Mouse (Mus musculus): ENCODE results near the gene Rcsd1. TPM values are rescaled to one million over a fixed set of nuclear protein-coding genes. Genes with fewer than 3 reads are reported as not detected.

The Rcsd1 gene
- polyA plus RNA-seq, 1 experiment from 2014 or later, result 19.6 TPM

- Histone ChIP-seq H3K4me1 (no peaks in the 10 kb centered on the region; the same call in 1 of the 2 replicates), H3K9ac (no peak overlapping the region), H3K27ac (no peak overlapping the region), H3K4me3 (no peak overlapping the region), H3K4me2 (replicated peaks) (no peak overlapping the region), H3K9me3 (no peaks in the 10 kb centered on the region), H3K27me3 (peaks cover 6% of the 10 kb centered on the region), H3K36me3 (no peaks in the 10 kb centered on the region)
- 78% methylated on average over 5 of the region's 5 CpGs for WGBS
- ATAC-seq (ENCODE audit: insufficient number of reproducible peaks, insufficient read depth, low FRiP score, low TSS enrichment), result no peak
These were observed 2.4 kb upstream of the Rcsd1 start for GRCm38 (mm10) chr1:165711914-165712313.

- H3K27me3 ChIP-seq, result peaks cover 9% of the 10 kb centered on the region
- H3K9ac ChIP-seq, result 0 out of 2 replicates have a peak overlapping the region, but pooled peaks have one; percentile 85
- H3K36me3 ChIP-seq, result no peaks in the 10 kb centered on the region
- ATAC-seq (ENCODE audit: insufficient number of reproducible peaks, insufficient read depth, low FRiP score, low TSS enrichment), result no peak
- whole genome bisulfite sequencing, result 38% methylated on average over 9 of the region's 9 CpGs
- H3K4me2 ChIP-seq (replicated peaks), result peak overlapping the region; percentile 89
- H3K9me3 ChIP-seq, result no peaks in the 10 kb centered on the region
- peak overlapping the region; percentile 72; the same call in 1 of the 2 replicates for H3K4me3 ChIP-seq
- no peak overlapping the region for H3K27ac ChIP-seq
- peaks cover 5% of the 10 kb centered on the region for H3K4me1 ChIP-seq
These were observed 724 bp downstream of the Rcsd1 start for GRCm38 (mm10) chr1:165708686-165709380.

GRCm38 (mm10) chr1:165707640-165708322, 1.8 kb downstream of the Rcsd1 start:
- peak; percentile 68 for ATAC-seq (ENCODE audit: insufficient number of reproducible peaks, insufficient read depth, low FRiP score, low TSS enrichment)
- WGBS, result under 1% methylated on average over 45 of the region's 47 CpGs
- peak overlapping the region; percentile 85 for H3K9ac ChIP-seq
- H3K9me3 ChIP-seq, result no peaks in the 10 kb centered on the region
- H3K4me1 ChIP-seq, result peaks cover 10% of the 10 kb centered on the region
- peak overlapping the region; percentile 72 for H3K4me3 ChIP-seq
- H3K27me3 ChIP-seq, result peaks cover 9% of the 10 kb centered on the region
- 0 out of 2 replicates have a peak overlapping the region, but pooled peaks have one; percentile 30 for H3K27ac ChIP-seq
- peak overlapping the region; percentile 89 for H3K4me2 ChIP-seq (replicated peaks)
- no peaks in the 10 kb centered on the region for H3K36me3 ChIP-seq

- ATAC-seq (ENCODE audit: insufficient number of reproducible peaks, insufficient read depth, low FRiP score, low TSS enrichment), result no peak
- 32% methylated on average over 10 of the region's 10 CpGs for WGBS
- Histone ChIP-seq H3K4me1 (peaks cover 16% of the 10 kb centered on the region), H3K9me3 (no peaks in the 10 kb centered on the region), H3K9ac (no peak overlapping the region), H3K27me3 (peaks cover 9% of the 10 kb centered on the region), H3K36me3 (no peaks in the 10 kb centered on the region), H3K4me3 (peak overlapping the region; percentile 72), H3K27ac (no peak overlapping the region), H3K4me2 (replicated peaks) (peak overlapping the region; percentile 89)
These were observed 2.3 kb downstream of the Rcsd1 start for GRCm38 (mm10) chr1:165707241-165707639.

- no peaks in the 10 kb centered on the region for H3K36me3 ChIP-seq
- peaks cover 9% of the 10 kb centered on the region for H3K27me3 ChIP-seq
- no peak overlapping the region for H3K27ac ChIP-seq
- H3K4me1 ChIP-seq, result peaks cover 23% of the 10 kb centered on the region
- ATAC-seq (ENCODE audit: insufficient number of reproducible peaks, insufficient read depth, low FRiP score, low TSS enrichment), result no peak
- WGBS, result 69% methylated on average over 4 of the region's 4 CpGs
- H3K9ac ChIP-seq, result no peak overlapping the region
- peak overlapping the region; percentile 2; the same call in 1 of the 2 replicates for H3K4me3 ChIP-seq
- H3K9me3 ChIP-seq, result no peaks in the 10 kb centered on the region
- peak overlapping the region; percentile 89 for H3K4me2 ChIP-seq (replicated peaks)
These were observed 3.1 kb downstream of the Rcsd1 start for GRCm38 (mm10) chr1:165706492-165706891.

- H3K4me3 ChIP-seq, result no peak overlapping the region
- no peak for ATAC-seq (ENCODE audit: insufficient number of reproducible peaks, insufficient read depth, low FRiP score, low TSS enrichment)
- H3K9ac ChIP-seq, result no peak overlapping the region
- H3K4me2 ChIP-seq (replicated peaks), result no peak overlapping the region
- no peak overlapping the region for H3K27ac ChIP-seq
- H3K27me3 ChIP-seq, result peaks cover 9% of the 10 kb centered on the region
- H3K9me3 ChIP-seq, result no peaks in the 10 kb centered on the region
- WGBS, result 85% methylated on average over 7 of the region's 7 CpGs
- H3K4me1 ChIP-seq, result peaks cover 28% of the 10 kb centered on the region
- no peaks in the 10 kb centered on the region for H3K36me3 ChIP-seq
These were observed 3.6 kb downstream of the Rcsd1 start for GRCm38 (mm10) chr1:165705868-165706348.

GRCm38 (mm10) chr1:165705368-165705767, 4.2 kb downstream of the Rcsd1 start:
- Histone ChIP-seq H3K9me3 (no peaks in the 10 kb centered on the region), H3K4me1 (peaks cover 30% of the 10 kb centered on the region), H3K27me3 (peaks cover 8% of the 10 kb centered on the region), H3K27ac (no peak overlapping the region), H3K36me3 (no peaks in the 10 kb centered on the region), H3K9ac (no peak overlapping the region), H3K4me3 (no peak overlapping the region), H3K4me2 (replicated peaks) (no peak overlapping the region)
- ATAC-seq (ENCODE audit: insufficient number of reproducible peaks, insufficient read depth, low FRiP score, low TSS enrichment), result no peak
- 72% methylated on average over 6 of the region's 6 CpGs for WGBS

- H3K9ac ChIP-seq, result no peak overlapping the region
- peaks cover 3% of the 10 kb centered on the region; the same call in 1 of the 2 replicates for H3K27me3 ChIP-seq
- WGBS, result 80% methylated on average over 3 of the region's 3 CpGs
- no peak overlapping the region for H3K4me3 ChIP-seq
- no peak overlapping the region for H3K4me2 ChIP-seq (replicated peaks)
- H3K9me3 ChIP-seq, result no peaks in the 10 kb centered on the region
- no peak for ATAC-seq (ENCODE audit: insufficient number of reproducible peaks, insufficient read depth, low FRiP score, low TSS enrichment)
- no peaks in the 10 kb centered on the region for H3K36me3 ChIP-seq
- no peak overlapping the region for H3K27ac ChIP-seq
- H3K4me1 ChIP-seq, result peaks cover 34% of the 10 kb centered on the region
These were observed 4.7 kb downstream of the Rcsd1 start for GRCm38 (mm10) chr1:165704841-165705240.

- Histone ChIP-seq H3K36me3 (no peaks in the 10 kb centered on the region), H3K27me3 (0 out of 2 replicates have a peak, but pooled peaks cover 3% of the 10 kb centered on the region), H3K27ac (peak overlapping the region; percentile 25; the same call in 1 of the 2 replicates), H3K9me3 (no peaks in the 10 kb centered on the region), H3K4me3 (peak overlapping the region; percentile 17; the same call in 1 of the 2 replicates), H3K4me2 (replicated peaks) (peak overlapping the region; percentile 47), H3K4me1 (peaks cover 34% of the 10 kb centered on the region), H3K9ac (0 out of 2 replicates have a peak overlapping the region, but pooled peaks have one; percentile 16)
- 0 out of 2 replicates have a peak, but pooled peaks have one; percentile 62 for ATAC-seq (ENCODE audit: insufficient number of reproducible peaks, insufficient read depth, low FRiP score, low TSS enrichment)
- WGBS, result 13% methylated on average over 19 of the region's 19 CpGs
These were observed 7.1 kb downstream of the Rcsd1 start for GRCm38 (mm10) chr1:165702221-165703031.

- H3K9me3 ChIP-seq, result no peaks in the 10 kb centered on the region
- no peak for ATAC-seq (ENCODE audit: insufficient number of reproducible peaks, insufficient read depth, low FRiP score, low TSS enrichment)
- H3K4me1 ChIP-seq, result peaks cover 32% of the 10 kb centered on the region
- H3K27ac ChIP-seq, result no peak overlapping the region
- no peaks in the 10 kb centered on the region for H3K36me3 ChIP-seq
- H3K27me3 ChIP-seq, result 0 out of 2 replicates have a peak, but pooled peaks cover 3% of the 10 kb centered on the region
- H3K4me2 ChIP-seq (replicated peaks), result no peak overlapping the region
- H3K4me3 ChIP-seq, result no peak overlapping the region
- 36% methylated on average over 9 of the region's 9 CpGs for WGBS
- no peak overlapping the region; the same call in 1 of the 2 replicates for H3K9ac ChIP-seq
These were observed 8.0 kb downstream of the Rcsd1 start for GRCm38 (mm10) chr1:165701562-165701961.

GRCm38 (mm10) chr1:165700933-165701518, 8.5 kb downstream of the Rcsd1 start:
- H3K9ac ChIP-seq, result no peak overlapping the region; the same call in 1 of the 2 replicates
- H3K4me1 ChIP-seq, result peaks cover 28% of the 10 kb centered on the region
- H3K9me3 ChIP-seq, result no peaks in the 10 kb centered on the region
- 68% methylated on average over 6 of the region's 6 CpGs for WGBS
- no peak for ATAC-seq (ENCODE audit: insufficient number of reproducible peaks, insufficient read depth, low FRiP score, low TSS enrichment)
- H3K4me3 ChIP-seq, result no peak overlapping the region
- no peak overlapping the region for H3K27ac ChIP-seq
- 0 out of 2 replicates have a peak, but pooled peaks cover 3% of the 10 kb centered on the region for H3K27me3 ChIP-seq
- H3K4me2 ChIP-seq (replicated peaks), result no peak overlapping the region
- no peaks in the 10 kb centered on the region for H3K36me3 ChIP-seq

Measured in embryonic facial prominence, embryonic 12.5 days (tissue).